Mouse (Mus musculus) embryonic facial prominence, embryonic 13.5 days (tissue): ENCODE results near the gene Tmem45b. TPM values are rescaled to one million over a fixed set of nuclear protein-coding genes. Genes with fewer than 3 reads are reported as not detected.

ENCODE experiments used
- ATAC-seq: fragments of 200-750 bp; cut with Nextera tagmentation; 2 replicates; pipeline ENCODE4 v1.8.0; 2017; ENCODE audit warnings: low read depth; ENCODE audit not compliant: insufficient number of reproducible peaks, insufficient read depth, low FRiP score, low TSS enrichment
- H3K27ac ChIP-seq: fragments of 300-500 bp; sonication (generic); 2 replicates; pipeline ENCODE4 v1.5.1; 2015; ENCODE audit warnings: moderate library complexity, mild to moderate bottlenecking, inconsistent platforms
- H3K27me3 ChIP-seq: fragments of 300-500 bp; sonication (generic); 2 replicates; pipeline ENCODE4 v1.6.1; 2015; ENCODE audit warnings: mild to moderate bottlenecking, inconsistent platforms
- H3K36me3 ChIP-seq: fragments of 300-500 bp; sonication (generic); 2 replicates; pipeline ENCODE4 v1.6.1; 2015; ENCODE audit warnings: mild to moderate bottlenecking, inconsistent platforms
- H3K4me1 ChIP-seq: fragments of 300-500 bp; sonication (generic); 2 replicates; pipeline ENCODE4 v1.6.1; 2015; ENCODE audit warnings: inconsistent platforms
- H3K4me2 ChIP-seq: fragments of 300-500 bp; sonication (generic); 2 replicates; pipeline ENCODE4 v1.6.1; 2015; ENCODE audit warnings: moderate library complexity, mild to moderate bottlenecking, inconsistent platforms
- H3K4me3 ChIP-seq: fragments of 300-500 bp; sonication (generic); 2 replicates; pipeline ENCODE4 v1.5.1; 2015; ENCODE audit warnings: mild to moderate bottlenecking, inconsistent platforms
- H3K9ac ChIP-seq: fragments of 300-500 bp; sonication (generic); 2 replicates; pipeline ENCODE4 v1.6.1; 2015; ENCODE audit warnings: mild to moderate bottlenecking, inconsistent platforms
- H3K9me3 ChIP-seq: fragments of 300-500 bp; sonication (generic); 2 replicates; pipeline ENCODE4 v1.6.1; 2016; ENCODE audit warnings: inconsistent platforms
- WGBS: fragments of 180-500 bp; shearing (Covaris S2); methylation state at CpG from one replicate; pipeline ENCODE4 v1.1.7; 2015; ENCODE audit warnings: mixed read lengths; 5-methylcytosine and 5-hydroxymethylcytosine counted together
- polyA plus RNA-seq: library from polyadenylated mRNA; unstranded; fragments of >200 nt; fragmentation: Nextera tagmentation; extraction: Ambion mirVana; gene quantifications from 2 replicates; pipeline ENCODE4 v1.2.1, GENCODE M21; 2015

Tmem45b gene
- polyA plus RNA-seq, 1 experiment from 2014 or later = 0.90 TPM

DNA sequence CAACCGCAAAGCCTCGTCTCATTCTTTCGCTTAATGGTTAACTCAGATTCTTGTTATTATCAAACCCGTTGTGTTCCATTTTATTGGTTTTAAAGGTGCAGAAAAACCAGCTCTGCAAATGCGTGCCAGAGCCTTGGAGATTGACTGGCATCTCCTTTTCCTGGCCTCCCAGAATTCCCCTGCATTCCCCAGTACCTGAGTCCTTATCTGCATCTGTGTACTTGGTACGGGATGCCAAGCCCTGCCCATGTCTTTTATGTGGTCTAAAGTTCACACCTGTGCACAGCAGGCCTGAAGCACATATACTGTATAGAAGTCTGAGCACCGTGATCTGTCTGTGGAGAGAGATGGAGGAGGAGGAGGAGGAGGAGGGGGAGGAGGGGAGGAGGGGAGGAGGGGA, 26.4 kb downstream of the Tmem45b start:
- H3K27me3 ChIP-seq = no peaks in the 10 kb centered on the region
- no peak overlapping the region for H3K4me2 ChIP-seq
- no peak overlapping the region for H3K4me3 ChIP-seq
- H3K27ac ChIP-seq = no peak overlapping the region
- no peaks in the 10 kb centered on the region for H3K36me3 ChIP-seq
- ATAC-seq = no peak
- WGBS = 81% methylated on average over 7 of the region's 7 CpGs
- no peaks in the 10 kb centered on the region for H3K9me3 ChIP-seq
- no peaks in the 10 kb centered on the region for H3K4me1 ChIP-seq
- H3K9ac ChIP-seq = no peak overlapping the region

DNA sequence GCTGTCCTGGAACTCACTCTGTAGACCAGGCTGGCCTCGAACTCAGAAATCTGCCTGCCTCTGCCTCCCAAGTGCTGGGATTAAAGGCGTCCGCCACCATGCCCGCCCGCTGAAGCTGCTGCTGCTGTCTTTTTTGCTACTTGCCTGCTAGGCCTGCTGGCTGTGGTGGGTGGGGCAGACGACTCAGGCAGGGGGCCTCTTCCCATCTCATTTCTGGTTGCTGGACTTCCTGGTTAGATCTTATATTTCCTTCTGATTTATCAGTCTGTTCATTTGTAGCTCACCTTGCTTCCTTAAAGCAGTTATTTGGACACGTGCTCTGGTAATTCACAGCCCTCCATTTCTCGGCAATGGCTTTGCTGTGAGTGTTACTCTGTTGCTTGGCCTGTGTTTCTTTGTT, 28.8 kb downstream of the Tmem45b start:
- ATAC-seq = no peak
- no peaks in the 10 kb centered on the region for H3K27me3 ChIP-seq
- H3K4me1 ChIP-seq = no peaks in the 10 kb centered on the region
- 85% methylated on average over 8 of the region's 8 CpGs for WGBS
- H3K27ac ChIP-seq = no peak overlapping the region
- no peaks in the 10 kb centered on the region for H3K36me3 ChIP-seq
- H3K4me3 ChIP-seq = no peak overlapping the region
- H3K9me3 ChIP-seq = no peaks in the 10 kb centered on the region
- no peak overlapping the region for H3K4me2 ChIP-seq
- no peak overlapping the region for H3K9ac ChIP-seq

DNA sequence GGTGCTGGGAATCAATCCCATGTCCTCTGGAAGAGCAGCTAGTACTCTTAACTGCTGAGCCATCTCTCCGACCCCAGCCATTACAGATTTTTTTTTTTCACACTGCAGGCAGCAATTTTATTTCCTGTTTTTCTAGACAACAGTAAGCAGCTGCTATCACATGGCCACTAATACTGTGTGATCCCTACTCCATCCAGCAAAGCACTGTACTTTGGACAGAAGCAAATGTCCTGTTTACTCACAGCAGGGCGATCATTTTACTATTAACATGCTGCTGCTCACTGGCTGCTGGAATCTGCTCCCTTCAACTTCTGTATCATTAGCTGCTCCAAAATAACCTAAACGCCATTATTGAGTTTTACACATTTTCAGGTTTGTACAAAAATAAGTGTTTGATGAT, 30.8 kb downstream of the Tmem45b start:
- WGBS = 78% methylated on average over 3 of the region's 3 CpGs
- ATAC-seq = no peak
- Histone ChIP-seq H3K27me3 (no peaks in the 10 kb centered on the region), H3K9me3 (no peaks in the 10 kb centered on the region), H3K36me3 (no peaks in the 10 kb centered on the region), H3K4me1 (no peaks in the 10 kb centered on the region), H3K4me3 (no peak overlapping the region), H3K4me2 (no peak overlapping the region), H3K9ac (no peak overlapping the region), H3K27ac (no peak overlapping the region)

DNA sequence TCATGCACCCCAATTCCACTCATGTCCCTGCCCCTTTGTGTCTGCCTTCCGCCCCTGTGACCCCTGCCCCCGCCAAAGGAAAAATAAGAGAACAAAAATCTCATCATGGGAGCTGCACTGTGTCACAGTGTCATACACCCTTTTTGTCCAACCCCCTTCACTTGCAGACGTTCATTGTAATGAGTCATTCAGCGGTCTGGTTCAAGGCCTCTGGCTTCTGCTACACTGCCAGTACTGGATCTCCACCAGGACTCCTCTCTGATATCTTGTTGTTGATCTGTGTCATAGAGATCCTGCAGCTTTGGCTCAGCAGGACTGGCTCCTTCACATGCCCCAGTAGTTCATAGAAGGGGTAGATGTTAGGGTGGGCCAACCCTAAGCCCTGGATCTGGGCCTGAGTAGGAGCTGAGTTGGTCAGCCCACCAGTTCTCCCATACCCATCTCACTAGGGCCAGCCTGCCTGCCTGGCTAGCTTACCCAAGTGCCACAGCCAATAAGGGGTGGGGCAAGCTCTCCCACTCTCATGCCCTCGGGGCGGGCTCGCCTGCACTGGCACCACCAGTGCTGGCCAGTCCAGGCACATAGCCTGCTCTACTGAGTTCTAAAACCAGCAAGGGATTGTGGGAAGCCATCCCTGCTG, 31.8 kb downstream of the Tmem45b start:
- H3K4me1 ChIP-seq = no peaks in the 10 kb centered on the region
- H3K4me2 ChIP-seq = no peak overlapping the region
- ATAC-seq = 0 out of 2 replicates have a peak, but pooled peaks have one; percentile 32
- no peaks in the 10 kb centered on the region for H3K27me3 ChIP-seq
- H3K9me3 ChIP-seq = no peaks in the 10 kb centered on the region
- H3K4me3 ChIP-seq = no peak overlapping the region
- H3K36me3 ChIP-seq = no peaks in the 10 kb centered on the region
- no peak overlapping the region for H3K27ac ChIP-seq
- H3K9ac ChIP-seq = no peak overlapping the region
- WGBS = 79% methylated on average over 7 of the region's 7 CpGs

DNA sequence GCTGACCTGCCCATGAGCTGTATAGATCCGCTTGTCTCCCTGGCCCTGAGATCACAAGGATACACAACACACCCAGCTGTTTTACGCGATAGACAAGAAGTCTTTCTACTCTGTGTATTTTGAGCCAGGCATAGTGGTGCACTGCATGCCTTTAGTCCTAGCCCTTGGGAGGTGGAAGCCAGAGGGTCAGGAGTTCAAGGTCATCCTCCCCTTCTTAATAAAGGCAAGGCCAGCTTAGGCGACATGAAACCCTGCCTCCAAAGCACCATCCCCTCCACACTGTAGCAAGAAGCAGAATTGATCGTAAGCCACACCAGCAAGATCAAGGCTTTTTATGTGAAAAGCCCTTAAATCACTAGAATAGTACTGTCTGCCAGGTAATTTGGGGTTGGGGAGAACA, 32.5 kb downstream of the Tmem45b start:
- no peaks in the 10 kb centered on the region for H3K36me3 ChIP-seq
- no peak overlapping the region for H3K27ac ChIP-seq
- H3K4me2 ChIP-seq = no peak overlapping the region
- H3K27me3 ChIP-seq = no peaks in the 10 kb centered on the region
- H3K9ac ChIP-seq = no peak overlapping the region
- H3K4me1 ChIP-seq = no peaks in the 10 kb centered on the region
- no peak overlapping the region for H3K4me3 ChIP-seq
- ATAC-seq = no peak
- H3K9me3 ChIP-seq = no peaks in the 10 kb centered on the region
- WGBS = 76% methylated on average over 5 of the region's 5 CpGs

DNA sequence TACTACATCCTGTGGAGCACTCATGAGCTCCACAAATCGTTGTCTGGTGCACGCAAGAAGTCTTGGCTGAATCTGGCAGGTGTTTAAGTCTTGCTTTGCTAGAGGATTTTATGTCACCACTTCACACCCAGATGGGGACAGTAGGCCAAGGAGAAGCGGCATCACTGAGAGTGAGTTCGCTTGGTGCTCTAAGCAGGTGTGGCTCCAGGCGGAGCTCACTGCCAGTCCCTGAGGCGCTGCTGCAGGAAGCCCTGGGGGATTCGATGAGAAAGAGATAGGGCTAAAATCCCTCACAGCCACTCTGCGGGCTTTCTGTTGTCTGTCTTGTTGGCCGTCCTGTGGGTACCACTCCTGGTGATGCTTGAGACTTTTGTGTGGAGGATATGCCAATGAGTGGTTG, 34.3 kb downstream of the Tmem45b start:
- no peaks in the 10 kb centered on the region for H3K9me3 ChIP-seq
- no peak overlapping the region for H3K4me3 ChIP-seq
- WGBS = 72% methylated on average over 9 of the region's 9 CpGs

DNA sequence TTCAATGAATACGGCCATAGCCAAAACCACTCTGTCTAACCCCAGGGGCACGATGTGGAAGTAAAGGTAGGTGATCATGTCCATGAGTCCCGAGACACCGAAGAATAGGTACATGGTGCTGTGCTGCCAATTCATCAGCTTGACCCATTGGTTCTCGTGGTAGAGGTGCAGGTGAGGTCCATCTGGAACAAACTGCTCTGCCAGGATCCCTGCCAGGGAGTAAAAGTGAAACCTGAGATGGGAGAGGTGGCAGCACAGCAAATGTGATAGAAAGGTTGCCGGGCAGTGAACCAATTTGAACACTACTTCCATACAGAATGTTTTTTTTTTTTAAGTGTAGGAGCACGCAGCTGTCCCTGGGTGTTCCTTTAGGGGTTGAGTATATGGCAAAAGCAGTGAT, 35.3 kb downstream of the Tmem45b start:
- 75% methylated on average over 7 of the region's 7 CpGs for WGBS
- Histone ChIP-seq H3K27ac (no peak overlapping the region), H3K4me3 (no peak overlapping the region), H3K4me1 (no peaks in the 10 kb centered on the region), H3K9me3 (no peaks in the 10 kb centered on the region), H3K4me2 (no peak overlapping the region), H3K36me3 (peaks cover 9% of the 10 kb centered on the region), H3K27me3 (no peaks in the 10 kb centered on the region), H3K9ac (no peak overlapping the region)
- no peak for ATAC-seq

More for the DNA sequence above, 34.3 kb downstream of the Tmem45b start:
- no peaks in the 10 kb centered on the region for H3K36me3 ChIP-seq
- no peaks in the 10 kb centered on the region for H3K4me1 ChIP-seq
- H3K27ac ChIP-seq = no peak overlapping the region
- H3K4me2 ChIP-seq = no peak overlapping the region
- no peak for ATAC-seq
- H3K27me3 ChIP-seq = no peaks in the 10 kb centered on the region
- no peak overlapping the region for H3K9ac ChIP-seq

DNA sequence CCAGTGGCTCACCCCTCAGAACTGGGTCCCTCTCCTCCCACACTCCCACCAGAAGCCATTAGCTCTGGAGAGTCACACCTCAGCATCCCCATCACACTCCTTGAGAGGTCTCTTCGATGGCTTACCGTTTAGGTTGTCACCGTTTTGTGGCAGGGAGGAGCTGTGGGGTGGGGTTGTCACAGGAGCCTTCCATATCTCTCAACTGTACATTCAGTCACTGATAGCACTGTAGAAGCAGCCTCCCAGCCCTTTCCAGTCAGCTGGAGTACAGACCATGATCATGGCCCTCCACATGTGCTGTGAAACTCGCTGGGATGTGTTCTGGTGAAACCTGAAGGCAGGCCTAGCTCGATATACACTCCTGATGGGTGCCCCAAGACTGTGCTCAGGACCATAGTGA, 42.1 kb downstream of the Tmem45b start:
- ATAC-seq = no peak
- Histone ChIP-seq H3K4me2 (no peak overlapping the region), H3K27ac (no peak overlapping the region), H3K4me1 (no peaks in the 10 kb centered on the region), H3K27me3 (no peaks in the 10 kb centered on the region), H3K9me3 (no peaks in the 10 kb centered on the region), H3K9ac (no peak overlapping the region), H3K4me3 (no peak overlapping the region), H3K36me3 (peaks cover 63% of the 10 kb centered on the region)
- WGBS = 92% methylated on average over 5 of the region's 5 CpGs

DNA sequence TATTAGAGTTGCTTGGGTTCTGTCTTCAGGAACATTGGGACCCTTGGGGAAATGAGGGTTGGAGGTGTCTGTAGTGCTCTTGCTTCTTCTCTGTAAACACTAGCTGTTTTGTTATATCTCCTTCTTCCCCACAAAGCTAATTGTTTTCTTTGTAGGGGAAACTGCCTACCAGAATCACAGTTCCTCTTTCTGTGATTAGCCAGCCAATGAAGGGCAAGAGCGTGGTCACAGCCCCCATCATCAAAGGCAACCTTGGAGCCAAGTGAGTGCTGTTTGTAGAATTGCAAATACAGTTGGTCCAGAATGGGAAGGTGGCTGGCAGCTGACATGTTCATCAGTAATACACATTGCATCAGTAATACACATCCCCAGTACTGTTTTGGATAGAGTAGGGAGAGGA, 45.4 kb downstream of the Tmem45b start:
- ATAC-seq = no peak
- no peaks in the 10 kb centered on the region for H3K9me3 ChIP-seq
- no peaks in the 10 kb centered on the region for H3K4me1 ChIP-seq
- H3K9ac ChIP-seq = no peak overlapping the region
- H3K4me2 ChIP-seq = no peak overlapping the region
- no peak overlapping the region for H3K27ac ChIP-seq
- WGBS = 92% methylated on average over 1 of the region's 1 CpGs
- no peaks in the 10 kb centered on the region for H3K27me3 ChIP-seq
- no peak overlapping the region for H3K4me3 ChIP-seq
- peaks cover 83% of the 10 kb centered on the region for H3K36me3 ChIP-seq

DNA sequence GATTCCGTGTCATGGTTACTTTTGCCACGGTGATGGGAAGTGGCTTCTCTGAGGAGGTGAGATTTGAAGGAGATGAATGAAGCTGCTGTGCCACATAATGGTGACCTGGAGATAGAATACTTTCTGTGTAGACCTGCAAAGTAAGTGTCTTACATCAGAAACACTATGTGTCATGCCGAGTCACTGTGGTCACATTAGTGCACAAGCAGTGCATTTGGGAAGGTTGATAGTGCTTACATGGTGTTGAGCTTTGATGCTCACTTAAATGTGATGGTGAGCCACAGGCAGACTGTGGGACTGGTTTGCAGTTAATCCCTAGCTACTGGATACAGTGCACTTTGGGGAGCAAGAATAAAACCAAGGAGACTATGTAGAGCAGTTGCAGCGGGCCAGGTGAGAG, 52.1 kb downstream of the Tmem45b start:
- Histone ChIP-seq H3K4me2 (no peak overlapping the region), H3K4me3 (no peak overlapping the region), H3K9ac (no peak overlapping the region), H3K27ac (no peak overlapping the region), H3K27me3 (no peaks in the 10 kb centered on the region), H3K36me3 (peaks cover 87% of the 10 kb centered on the region), H3K9me3 (no peaks in the 10 kb centered on the region), H3K4me1 (no peaks in the 10 kb centered on the region)
- no peak for ATAC-seq
- 91% methylated on average over 4 of the region's 4 CpGs for WGBS

DNA sequence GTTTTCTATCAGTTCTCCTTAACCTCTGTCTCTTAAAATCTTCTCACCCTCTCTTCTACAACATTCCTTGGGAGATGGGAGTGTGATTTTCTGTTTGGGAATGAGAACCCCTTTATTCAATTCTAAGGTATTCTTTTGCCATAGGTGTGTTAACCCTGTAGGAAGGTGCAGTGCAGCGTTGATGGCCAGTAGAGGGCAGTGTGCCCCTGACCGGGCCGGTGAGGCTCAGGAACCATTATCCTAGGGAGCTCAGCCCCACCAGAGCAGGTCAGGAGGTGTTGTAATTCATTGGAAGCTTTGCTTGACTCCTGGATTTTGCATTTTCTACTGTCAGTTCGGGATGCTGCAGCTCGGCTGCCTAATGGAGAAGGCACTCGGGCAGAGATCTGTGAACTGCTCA, 59.0 kb downstream of the Tmem45b start:
- H3K9ac ChIP-seq = no peak overlapping the region
- H3K4me2 ChIP-seq = no peak overlapping the region
- no peak overlapping the region for H3K4me3 ChIP-seq
- no peaks in the 10 kb centered on the region; the same call in 1 of the 2 replicates for H3K9me3 ChIP-seq
- H3K27ac ChIP-seq = no peak overlapping the region
- WGBS = 59% methylated on average over 6 of the region's 6 CpGs
- H3K4me1 ChIP-seq = no peaks in the 10 kb centered on the region
- ATAC-seq = no peak
- no peaks in the 10 kb centered on the region for H3K27me3 ChIP-seq
- peaks cover 90% of the 10 kb centered on the region for H3K36me3 ChIP-seq

DNA sequence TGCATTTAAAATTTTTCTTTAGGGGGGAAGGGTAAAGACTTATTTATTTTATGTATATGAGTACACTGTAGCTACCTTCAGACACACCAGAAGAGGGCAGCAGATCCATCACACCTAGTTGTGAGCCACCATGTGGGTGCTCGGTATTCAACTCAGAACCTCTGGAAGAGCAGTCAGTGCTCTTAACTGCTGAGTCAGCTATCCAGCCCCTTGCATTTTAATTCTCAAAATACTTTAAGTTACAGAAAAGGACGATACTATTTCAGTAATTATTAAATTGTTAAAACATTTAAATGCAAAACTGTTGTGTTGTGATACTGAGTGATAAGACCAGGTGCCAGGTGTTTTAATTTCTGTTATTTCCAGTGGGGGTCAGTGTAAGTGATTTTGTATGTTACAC, 60.0 kb downstream of the Tmem45b start:
- Histone ChIP-seq H3K36me3 (peaks cover 90% of the 10 kb centered on the region), H3K27ac (no peak overlapping the region), H3K27me3 (no peaks in the 10 kb centered on the region), H3K9me3 (no peaks in the 10 kb centered on the region; the same call in 1 of the 2 replicates), H3K4me2 (no peak overlapping the region), H3K9ac (no peak overlapping the region), H3K4me3 (no peak overlapping the region), H3K4me1 (no peaks in the 10 kb centered on the region)
- WGBS = 79% methylated on average over 2 of the region's 2 CpGs
- no peak for ATAC-seq
